Mouse (Mus musculus): ENCODE results near the gene Ubc.
"Not testable (repeated sequence)": the region's sequence is repeated elsewhere in the genome, so short reads cannot be mapped to it uniquely, and the experiment has no call there.

GRCm38 (mm10) chr5:125432324-125432723 lies 42.3 kb upstream of the Ubc start:
- TF ChIP-seq CTCF, EP300 (IDR thresholded peaks at IDR 0.05; ENCODE audit: low read depth): not testable (repeated sequence)
